Mouse (Mus musculus): ENCODE data around the gene Dtd1. TPM values are rescaled to one million over a fixed set of nuclear protein-coding genes. Genes with fewer than 3 reads are reported as not detected.

The Dtd1 gene
- polyA plus RNA-seq, 1 experiment from 2014 or later, result 27.9 TPM

GRCm38 (mm10) chr2:144770452-144770941 lies 170.8 kb downstream of the Dtd1 start:
- H3K4me1 ChIP-seq, result peaks cover 23% of the 10 kb centered on the region
- peaks cover 7% of the 10 kb centered on the region; the same call in 1 of the 2 replicates for H3K9me3 ChIP-seq
- no peak overlapping the region for H3K4me2 ChIP-seq
- H3K36me3 ChIP-seq, result no peaks in the 10 kb centered on the region; the same call in 1 of the 2 replicates
- H3K27me3 ChIP-seq (replicated peaks), result no peaks in the 10 kb centered on the region
- no peak for ATAC-seq (ENCODE audit: extremely low read depth, insufficient number of reproducible peaks, low FRiP score, low TSS enrichment)
- WGBS, result 79% methylated on average over 7 of the region's 7 CpGs
- H3K27ac ChIP-seq (replicated peaks), result no peak overlapping the region
- H3K9ac ChIP-seq, result no peak overlapping the region
- H3K4me3 ChIP-seq, result no peak overlapping the region

DNA sequence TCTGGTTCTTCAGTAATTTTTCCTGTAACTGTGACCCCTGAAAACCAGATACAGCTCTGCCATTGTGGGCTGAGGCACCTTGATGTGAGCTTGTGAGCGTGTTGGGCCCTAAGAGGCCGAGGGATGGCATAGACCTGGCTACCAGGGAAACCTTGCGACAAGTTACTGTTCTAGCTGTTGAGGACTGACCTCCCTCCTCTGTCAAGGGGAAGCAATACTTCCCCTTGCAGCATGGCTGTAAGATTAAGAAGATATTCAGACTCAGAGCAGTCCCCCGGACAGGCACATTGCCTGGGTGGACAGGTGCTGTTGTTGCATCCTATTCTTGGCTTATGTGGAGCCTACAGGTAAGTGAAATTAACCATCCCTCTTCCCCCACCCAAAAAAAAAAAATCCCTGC lies 172.1 kb downstream of the Dtd1 start:
- Histone ChIP-seq H3K4me1 (peaks cover 23% of the 10 kb centered on the region), H3K4me3 (no peak overlapping the region), H3K4me2 (no peak overlapping the region), H3K27me3 (replicated peaks) (no peaks in the 10 kb centered on the region), H3K36me3 (no peaks in the 10 kb centered on the region), H3K9me3 (no peaks in the 10 kb centered on the region), H3K9ac (no peak overlapping the region), H3K27ac (replicated peaks) (no peak overlapping the region)
- ATAC-seq (ENCODE audit: extremely low read depth, insufficient number of reproducible peaks, low FRiP score, low TSS enrichment), result no peak
- 72% methylated on average over 4 of the region's 4 CpGs for WGBS

GRCm38 (mm10) chr2:144774636-144775160 lies 175.0 kb downstream of the Dtd1 start:
- Histone ChIP-seq H3K27me3 (replicated peaks) (no peaks in the 10 kb centered on the region), H3K36me3 (no peaks in the 10 kb centered on the region), H3K9me3 (no peaks in the 10 kb centered on the region), H3K4me1 (peaks cover 13% of the 10 kb centered on the region), H3K4me2 (no peak overlapping the region), H3K27ac (replicated peaks) (no peak overlapping the region), H3K9ac (no peak overlapping the region), H3K4me3 (no peak overlapping the region)
- WGBS, result 51% methylated on average over 8 of the region's 8 CpGs
- no peak for ATAC-seq (ENCODE audit: extremely low read depth, insufficient number of reproducible peaks, low FRiP score, low TSS enrichment)

DNA sequence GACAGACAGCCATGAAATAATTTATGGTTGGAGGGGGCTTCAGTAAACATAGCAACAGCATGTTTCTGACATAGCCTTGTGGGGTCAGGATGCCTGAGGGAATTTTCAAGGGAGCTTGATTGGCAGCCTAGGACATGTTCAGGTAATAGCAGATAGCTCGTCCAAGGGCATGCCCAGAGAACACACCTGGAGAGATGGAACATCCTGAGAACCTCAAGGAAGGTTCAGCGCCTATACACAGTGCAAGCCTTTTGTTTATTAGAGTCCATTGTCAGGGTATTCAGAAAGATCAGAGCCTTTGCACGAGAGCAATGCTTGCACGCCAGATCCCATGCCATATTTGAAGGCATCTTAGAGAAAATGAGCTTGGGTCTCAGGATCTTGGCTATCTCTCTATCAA lies 175.9 kb downstream of the Dtd1 start:
- Histone ChIP-seq H3K4me3 (no peak overlapping the region), H3K4me1 (peaks cover 8% of the 10 kb centered on the region), H3K9me3 (no peaks in the 10 kb centered on the region), H3K4me2 (no peak overlapping the region), H3K27ac (replicated peaks) (no peak overlapping the region), H3K27me3 (replicated peaks) (no peaks in the 10 kb centered on the region), H3K9ac (no peak overlapping the region), H3K36me3 (no peaks in the 10 kb centered on the region)
- 88% methylated on average over 4 of the region's 4 CpGs for WGBS
- ATAC-seq (ENCODE audit: extremely low read depth, insufficient number of reproducible peaks, low FRiP score, low TSS enrichment), result no peak

DNA sequence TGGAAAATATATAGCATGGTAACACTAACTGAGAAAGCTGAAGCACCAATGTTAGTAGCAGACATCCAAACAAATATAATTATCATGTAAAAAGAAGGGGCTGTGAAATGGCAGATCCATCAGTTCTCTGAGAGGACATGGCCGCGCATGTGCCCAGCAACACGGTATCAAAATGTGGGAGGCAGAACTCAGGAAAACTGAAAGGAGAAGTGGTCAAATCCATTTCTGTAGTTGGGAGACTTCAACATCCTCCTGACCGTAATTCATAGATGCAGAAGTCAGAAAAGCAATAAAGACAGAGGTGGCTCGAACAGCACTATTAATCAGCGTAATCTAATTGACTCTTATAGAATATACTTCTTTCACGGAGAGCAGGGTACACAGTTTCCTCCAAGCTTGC lies 179.6 kb downstream of the Dtd1 start:
- Histone ChIP-seq H3K27ac (replicated peaks) (no peak overlapping the region), H3K9me3 (no peaks in the 10 kb centered on the region), H3K27me3 (replicated peaks) (no peaks in the 10 kb centered on the region), H3K4me3 (no peak overlapping the region), H3K9ac (no peak overlapping the region), H3K4me1 (peaks cover 8% of the 10 kb centered on the region), H3K4me2 (no peak overlapping the region), H3K36me3 (no peaks in the 10 kb centered on the region)
- no peak for ATAC-seq (ENCODE audit: extremely low read depth, insufficient number of reproducible peaks, low FRiP score, low TSS enrichment)
- 81% methylated on average over 7 of the region's 7 CpGs for WGBS

DNA sequence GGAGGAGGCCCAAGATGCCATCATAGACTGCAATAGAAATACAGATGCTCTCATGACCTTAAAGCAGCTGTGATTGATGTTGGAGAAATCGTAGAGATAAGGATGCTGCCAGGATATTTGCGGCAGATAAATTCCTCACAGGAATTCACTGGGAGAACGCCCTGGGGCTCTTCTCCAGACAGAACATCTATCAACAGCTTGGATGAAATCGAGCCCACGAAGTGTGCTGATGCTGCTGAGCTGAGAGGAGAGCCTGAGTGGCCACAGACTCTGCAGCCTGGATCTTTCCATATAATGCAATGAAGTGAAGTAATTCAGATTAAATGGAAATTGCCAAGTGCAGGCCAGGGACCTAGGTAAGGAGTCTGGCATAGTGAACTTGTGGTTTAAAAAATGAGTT lies 181.0 kb downstream of the Dtd1 start:
- no peaks in the 10 kb centered on the region for H3K36me3 ChIP-seq
- 18% methylated on average over 5 of the region's 5 CpGs for WGBS
- H3K27ac ChIP-seq (replicated peaks), result no peak overlapping the region
- H3K27me3 ChIP-seq (replicated peaks), result no peaks in the 10 kb centered on the region
- no peak overlapping the region for H3K4me3 ChIP-seq
- ATAC-seq (ENCODE audit: extremely low read depth, insufficient number of reproducible peaks, low FRiP score, low TSS enrichment), result no peak
- no peak overlapping the region for H3K9ac ChIP-seq
- 0 out of 2 replicates have a peak, but pooled peaks cover 2% of the 10 kb centered on the region for H3K4me1 ChIP-seq
- no peak overlapping the region for H3K4me2 ChIP-seq
- no peaks in the 10 kb centered on the region for H3K9me3 ChIP-seq

- Histone ChIP-seq H3K9ac (no peak overlapping the region), H3K9me3 (no peaks in the 10 kb centered on the region), H3K27ac (replicated peaks) (no peak overlapping the region), H3K4me3 (no peak overlapping the region), H3K36me3 (no peaks in the 10 kb centered on the region), H3K4me1 (0 out of 2 replicates have a peak, but pooled peaks cover 2% of the 10 kb centered on the region), H3K27me3 (replicated peaks) (no peaks in the 10 kb centered on the region), H3K4me2 (no peak overlapping the region)
- ATAC-seq (ENCODE audit: extremely low read depth, insufficient number of reproducible peaks, low FRiP score, low TSS enrichment), result no peak
- WGBS, result 51% methylated on average over 3 of the region's 3 CpGs
Observed at GRCm38 (mm10) chr2:144781871-144782270, 182.2 kb downstream of the Dtd1 start.

DNA sequence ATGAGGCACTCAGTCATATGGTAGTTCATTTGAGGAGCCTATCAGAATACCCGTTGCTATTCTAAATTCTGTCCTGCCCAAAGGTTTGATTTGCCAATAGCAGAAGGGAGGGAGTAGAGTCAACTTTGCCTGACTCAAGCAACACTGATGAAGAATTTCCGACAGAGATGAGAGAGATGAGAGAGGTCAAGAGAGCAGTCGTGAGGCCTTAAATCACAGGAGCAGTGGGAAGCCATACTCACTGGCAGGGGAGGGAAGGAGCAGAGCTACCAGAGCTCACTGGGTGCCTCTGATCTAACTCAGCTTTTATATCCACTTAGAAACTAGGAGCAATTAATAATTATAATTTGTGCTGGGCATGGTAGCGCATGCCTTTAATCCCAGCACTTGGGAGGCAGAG lies 182.8 kb downstream of the Dtd1 start:
- no peak overlapping the region for H3K4me3 ChIP-seq
- no peak overlapping the region for H3K27ac ChIP-seq (replicated peaks)
- 0 out of 2 replicates have a peak, but pooled peaks cover 2% of the 10 kb centered on the region for H3K4me1 ChIP-seq
- WGBS, result 37% methylated on average over 4 of the region's 4 CpGs
- no peak for ATAC-seq (ENCODE audit: extremely low read depth, insufficient number of reproducible peaks, low FRiP score, low TSS enrichment)
- no peaks in the 10 kb centered on the region for H3K36me3 ChIP-seq
- no peaks in the 10 kb centered on the region for H3K9me3 ChIP-seq
- H3K27me3 ChIP-seq (replicated peaks), result no peaks in the 10 kb centered on the region
- H3K4me2 ChIP-seq, result no peak overlapping the region
- no peak overlapping the region for H3K9ac ChIP-seq

- Histone ChIP-seq H3K9me3 (no peaks in the 10 kb centered on the region), H3K27ac (replicated peaks) (no peak overlapping the region), H3K4me2 (no peak overlapping the region), H3K36me3 (no peaks in the 10 kb centered on the region), H3K4me3 (no peak overlapping the region), H3K9ac (no peak overlapping the region), H3K27me3 (replicated peaks) (no peaks in the 10 kb centered on the region), H3K4me1 (0 out of 2 replicates have a peak, but pooled peaks cover 2% of the 10 kb centered on the region)
- 76% methylated on average over 1 of the region's 1 CpGs for WGBS
- no peak for ATAC-seq (ENCODE audit: extremely low read depth, insufficient number of reproducible peaks, low FRiP score, low TSS enrichment)
Observed at GRCm38 (mm10) chr2:144783190-144783589, 183.5 kb downstream of the Dtd1 start.

GRCm38 (mm10) chr2:144783831-144784230 lies 184.1 kb downstream of the Dtd1 start:
- H3K4me3 ChIP-seq, result no peak overlapping the region
- H3K9me3 ChIP-seq, result no peaks in the 10 kb centered on the region
- no peak for ATAC-seq (ENCODE audit: extremely low read depth, insufficient number of reproducible peaks, low FRiP score, low TSS enrichment)
- H3K4me1 ChIP-seq, result 0 out of 2 replicates have a peak, but pooled peaks cover 2% of the 10 kb centered on the region
- H3K36me3 ChIP-seq, result no peaks in the 10 kb centered on the region
- WGBS, result 83% methylated on average over 6 of the region's 6 CpGs
- no peak overlapping the region for H3K27ac ChIP-seq (replicated peaks)
- no peak overlapping the region for H3K4me2 ChIP-seq
- no peaks in the 10 kb centered on the region for H3K27me3 ChIP-seq (replicated peaks)
- no peak overlapping the region for H3K9ac ChIP-seq

- ATAC-seq (ENCODE audit: extremely low read depth, insufficient number of reproducible peaks, low FRiP score, low TSS enrichment), result no peak
- Histone ChIP-seq H3K27me3 (replicated peaks) (no peaks in the 10 kb centered on the region), H3K27ac (replicated peaks) (no peak overlapping the region), H3K36me3 (no peaks in the 10 kb centered on the region), H3K9me3 (no peaks in the 10 kb centered on the region), H3K4me1 (no peaks in the 10 kb centered on the region), H3K9ac (no peak overlapping the region), H3K4me3 (no peak overlapping the region), H3K4me2 (no peak overlapping the region)
- 65% methylated on average over 14 of the region's 14 CpGs for WGBS
Observed at GRCm38 (mm10) chr2:144791671-144792294, 192.1 kb downstream of the Dtd1 start.

DNA sequence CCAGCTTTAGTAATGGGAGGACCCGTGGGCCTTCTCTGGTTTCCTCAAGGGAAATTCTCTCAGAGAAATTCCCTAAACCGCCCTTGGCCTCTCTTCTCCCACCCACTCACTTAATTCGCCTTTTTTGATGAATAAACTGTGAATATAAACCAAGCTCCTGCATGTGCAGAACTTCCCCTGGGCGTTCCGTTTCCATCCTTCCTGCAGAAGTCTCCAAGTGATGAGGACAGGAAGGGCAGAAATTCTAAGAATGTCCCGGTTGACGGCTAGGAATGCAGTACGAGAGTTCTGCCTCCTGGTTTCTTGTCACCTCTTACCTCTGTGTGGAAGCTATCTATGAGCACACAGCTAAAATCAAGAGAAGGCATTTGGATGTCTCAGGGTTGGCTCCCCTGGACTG lies 197.8 kb downstream of the Dtd1 start:
- no peak overlapping the region for H3K4me3 ChIP-seq
- H3K4me1 ChIP-seq, result peaks cover 7% of the 10 kb centered on the region; the same call in 1 of the 2 replicates
- no peaks in the 10 kb centered on the region for H3K36me3 ChIP-seq
- H3K4me2 ChIP-seq, result no peak overlapping the region
- no peak overlapping the region for H3K27ac ChIP-seq (replicated peaks)
- H3K9me3 ChIP-seq, result no peaks in the 10 kb centered on the region
- ATAC-seq (ENCODE audit: extremely low read depth, insufficient number of reproducible peaks, low FRiP score, low TSS enrichment), result no peak
- WGBS, result 32% methylated on average over 8 of the region's 8 CpGs
- H3K27me3 ChIP-seq (replicated peaks), result no peaks in the 10 kb centered on the region
- H3K9ac ChIP-seq, result no peak overlapping the region
